Mouse (Mus musculus): ENCODE data around the gene Map3k11.

GRCm38 (mm10) chr19:5690343-5690735, 1.8 kb downstream of the Map3k11 start:
- TF ChIP-seq CTCF (IDR thresholded peaks at IDR 0.05; ENCODE audit: extremely low read depth, insufficient read depth, insufficient read length, insufficient replicate concordance) (no peak), POLR2A (IDR thresholded peaks at IDR 0.05; ENCODE audit: low read depth, low read length) (no peak)
